Mouse (Mus musculus): Measurements from ENCODE around the gene Rasl11b.

GRCm38 (mm10) chr5:74208438-74208837 is 13.4 kb downstream of the Rasl11b start:
- TF ChIP-seq CTCF (IDR thresholded peaks at IDR 0.05; ENCODE audit: extremely low read depth, insufficient read depth, low read length) (no peak), POLR2A (IDR thresholded peaks at IDR 0.05; ENCODE audit: extremely low read depth, insufficient read depth, low read length) (no peak)

Measured in cortical plate, adult 2 months (tissue).